Mouse (Mus musculus) hindbrain, embryonic 16.5 days (tissue): ENCODE results near the gene Gm21586. TPM values are rescaled to one million over a fixed set of nuclear protein-coding genes. Genes with fewer than 3 reads are reported as not detected.
"Not testable (repeated sequence)": the region's sequence is repeated elsewhere in the genome, so short reads cannot be mapped to it uniquely, and the experiment has no call there.

Experiments
- ATAC-seq: fragments of 200-750 bp; cut with Nextera tagmentation; 2 replicates; pipeline ENCODE4 v1.8.0; 2017; ENCODE audit warnings: moderate TSS enrichment, moderate library complexity
- H3K27ac ChIP-seq: fragments of 300-500 bp; sonication (generic); 2 replicates; pipeline ENCODE4 v1.5.1; 2014; ENCODE audit warnings: low read depth, mild to moderate bottlenecking, control low read depth, low read length, moderate library complexity
- H3K27me3 ChIP-seq: fragments of 300-500 bp; sonication (generic); replicated peaks from 2 replicates; pipeline ENCODE4 v1.6.1; 2014; ENCODE audit warnings: low read length; ENCODE audit not compliant: control insufficient read depth, insufficient read depth
- H3K36me3 ChIP-seq: fragments of 300-500 bp; sonication (generic); 2 replicates; pipeline ENCODE4 v1.6.1; 2014; ENCODE audit warnings: mild to moderate bottlenecking, low read length, moderate library complexity, mixed read lengths; ENCODE audit not compliant: control insufficient read depth, insufficient read depth
- H3K4me1 ChIP-seq: fragments of 300-500 bp; sonication (generic); 2 replicates; pipeline ENCODE4 v1.6.1; 2014; ENCODE audit warnings: low read depth, low read length; ENCODE audit not compliant: control insufficient read depth, insufficient read depth
- H3K4me2 ChIP-seq: fragments of 300-500 bp; sonication (generic); 2 replicates; pipeline ENCODE4 v1.6.1; 2014; ENCODE audit warnings: mild to moderate bottlenecking, low read length, control low read depth, moderate library complexity
- H3K4me3 ChIP-seq: fragments of 300-500 bp; sonication (generic); 2 replicates; pipeline ENCODE4 v1.5.1; 2014; ENCODE audit warnings: mild to moderate bottlenecking, low read length, control low read depth, moderate library complexity
- H3K9ac ChIP-seq: fragments of 300-500 bp; sonication (generic); 2 replicates; pipeline ENCODE4 v1.6.1; 2014; ENCODE audit warnings: low read depth, mild to moderate bottlenecking, control low read depth, low read length, moderate library complexity
- H3K9me3 ChIP-seq: fragments of 300-500 bp; sonication (generic); 2 replicates; pipeline ENCODE4 v1.6.1; 2014; ENCODE audit warnings: mild to moderate bottlenecking, low read length, moderate library complexity; ENCODE audit not compliant: control insufficient read depth
- WGBS: fragments of 180-500 bp; shearing (Covaris S2); extraction: QIAGEN DNeasy Blood & Tissue Kit; methylation state at CpG from one replicate; pipeline ENCODE4 v1.1.7; 2014; 5-methylcytosine and 5-hydroxymethylcytosine counted together
- polyA plus RNA-seq: library from polyadenylated mRNA; unstranded; fragments of >200 nt; fragmentation: Nextera tagmentation; extraction: Ambion mirVana; gene quantifications from 2 replicates; pipeline ENCODE4 v1.2.1, GENCODE M21; 2015

Gm21586 gene
- not detected in 2 replicates for polyA plus RNA-seq

GRCm38 (mm10) chr4:42439078-42439477, at the start of gene Gm21586:
Gm21586 (plus strand) TSS chr4:42439378.
- H3K27ac ChIP-seq, H3K4me2 ChIP-seq, H3K36me3 ChIP-seq, H3K9ac ChIP-seq, H3K27me3 ChIP-seq, ATAC-seq, H3K9me3 ChIP-seq, H3K4me1 ChIP-seq, H3K4me3 ChIP-seq: not testable (repeated sequence)
- WGBS = no CpG with 5 or more reads among the region's 18 CpGs

DNA sequence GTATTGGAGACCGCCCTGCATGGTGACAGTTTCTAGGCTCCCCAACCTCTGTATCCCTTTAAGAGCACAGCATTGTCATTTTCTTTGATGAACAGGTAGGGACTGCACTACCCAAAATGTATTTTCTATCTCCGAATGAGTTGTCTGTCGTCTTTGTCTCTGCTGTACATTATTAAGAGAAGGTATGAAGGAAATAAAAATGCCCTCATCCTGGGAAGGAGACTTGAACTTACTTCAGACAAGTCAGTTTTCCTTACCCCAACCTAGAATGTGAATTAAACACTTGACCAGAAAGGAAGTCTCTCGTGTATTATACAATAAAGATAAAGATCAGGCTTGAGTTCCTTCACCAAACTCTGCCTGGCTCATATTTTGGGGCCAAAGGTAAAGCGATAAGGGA, 27.3 kb downstream of the Gm21586 start, which contains the start of gene Gm2163:
Gm2163 (plus strand) TSS at position 301 of the 400 bp plus-strand sequence.
- WGBS = no CpG with 5 or more reads among the region's 5 CpGs
- not testable (repeated sequence) for H3K36me3 ChIP-seq, H3K27ac ChIP-seq, ATAC-seq, H3K9ac ChIP-seq, H3K9me3 ChIP-seq, H3K4me3 ChIP-seq, H3K4me1 ChIP-seq, H3K4me2 ChIP-seq, H3K27me3 ChIP-seq

Other genes starting within 250 kb of the Gm21586 start
- not detected in 2 replicates for gene Gm10600, start 198.7 kb upstream of the Gm21586 start, polyA plus RNA-seq
- gene Ccl21b, start 183.6 kb upstream of the Gm21586 start, polyA plus RNA-seq = not detected in 2 replicates
- not detected in 2 replicates for gene Gm21953, start 145.1 kb upstream of the Gm21586 start, polyA plus RNA-seq
- not detected in 2 replicates for gene Fam205a3, start 121.0 kb upstream of the Gm21586 start, polyA plus RNA-seq
- gene Gm2163, start 27.4 kb downstream of the Gm21586 start, polyA plus RNA-seq = 0.26 and 0.37 TPM in 2 replicates
- not detected in 2 replicates for gene Fam205a2, start 88.8 kb downstream of the Gm21586 start, polyA plus RNA-seq
- gene Gm10591, start 172.8 kb downstream of the Gm21586 start, polyA plus RNA-seq = not detected in 2 replicates
- gene Gm2564, start 190.3 kb downstream of the Gm21586 start, polyA plus RNA-seq = 0.39 TPM in 1 of 2 replicates, not detected in the other
- not detected in 2 replicates for gene Ccl27b, start 215.9 kb downstream of the Gm21586 start, polyA plus RNA-seq
- not detected in 2 replicates for gene Il11ra2, start 222.5 kb downstream of the Gm21586 start, polyA plus RNA-seq